Mouse (Mus musculus) left cerebral cortex, postnatal 25 days (tissue): ENCODE measurements around the gene B4galt4. TPM values are rescaled to one million over a fixed set of nuclear protein-coding genes. Genes with fewer than 3 reads are reported as not detected.
A peak's percentile ranks its signal among the peaks of the same experiment; 100 is the strongest.

ENCODE experiments used
- DNase-seq, 2 experiments: peaks; one replicate each; pipeline ENCODE4 v3.0.0; 2022; ENCODE audit warnings: low spot score in 2 of 2, mixed read lengths in 1 of 2
- intact Hi-C: fragments of 180-260 bp; cut with DNase I; formaldehyde crosslinking; loops from one replicate; pipeline ENCODE4 v1.15.1; 2025
- total RNA-seq, 2 experiments: library from RNA; stranded (reverse); gene quantifications; 2 replicates each; pipeline ENCODE4 v1.2.3; 2021

B4galt4 gene
- total RNA-seq, 2 experiments from 2014 or later: 21.7 to 22.8 TPM

DNA sequence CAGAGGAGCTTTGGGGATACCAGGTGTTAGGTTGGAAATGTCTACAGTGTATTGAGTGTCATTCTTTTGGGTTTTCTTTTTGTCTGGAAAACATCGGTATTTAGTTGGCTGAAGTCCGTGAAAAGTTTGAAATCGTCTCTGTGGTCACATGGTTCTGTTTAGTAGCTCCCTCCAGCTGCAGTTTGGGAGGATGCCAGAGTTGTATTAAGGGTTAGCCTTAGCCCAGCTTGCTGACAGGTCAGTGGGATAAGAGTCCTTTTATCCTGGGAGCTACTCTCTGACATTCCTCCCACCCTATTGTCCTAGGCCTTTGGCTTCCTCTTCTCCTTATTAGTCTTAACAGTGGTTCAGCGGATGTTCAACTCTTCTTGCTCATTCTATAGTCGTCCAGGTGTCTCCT lies 19.9 kb downstream of the B4galt4 start:
- intact Hi-C loops: no loop called here
- no peak for DNase-seq

DNA sequence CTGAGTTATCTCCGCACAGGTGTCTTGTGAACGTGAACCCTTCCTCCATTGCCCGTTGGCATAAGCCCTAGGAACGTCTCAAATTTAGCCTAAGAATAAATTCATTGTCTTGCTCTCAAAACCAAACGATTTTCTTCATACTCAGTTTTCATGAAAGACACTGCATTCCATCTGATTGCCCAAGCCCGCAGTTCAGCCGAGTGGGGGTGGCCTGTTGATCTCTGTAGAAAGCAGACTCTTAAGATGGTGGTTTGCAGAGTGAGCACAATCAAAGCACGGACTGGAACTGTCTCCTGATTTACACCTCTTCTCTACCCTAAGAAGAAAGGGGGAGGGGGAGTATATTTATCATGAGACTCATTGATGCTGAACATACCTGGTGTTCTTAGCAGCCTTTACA lies 20.3 kb downstream of the B4galt4 start:
- intact Hi-C loops: no loop called here
- no peak for DNase-seq

DNA sequence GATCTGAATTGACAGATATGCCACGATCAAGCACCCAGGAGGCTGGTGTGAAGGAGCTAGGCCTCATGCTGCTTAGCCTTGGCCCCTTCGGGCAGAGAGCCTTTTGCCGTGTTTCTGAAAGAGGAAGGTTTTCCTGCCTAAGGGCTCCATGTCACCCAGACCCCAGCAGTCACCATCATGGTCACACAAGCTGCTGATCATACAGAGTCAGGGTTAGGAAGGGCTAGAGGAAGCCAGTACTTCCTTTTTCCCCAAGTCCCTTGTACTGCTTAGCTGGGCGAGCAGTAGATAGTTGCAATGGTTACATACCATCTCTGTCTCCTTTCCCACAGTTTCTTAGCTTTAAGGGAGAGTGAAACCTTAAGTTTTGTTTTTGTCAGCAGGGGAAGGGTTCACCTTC lies 21.4 kb downstream of the B4galt4 start:
- DNase-seq: peak in 1 of 2 experiments; percentile 19
- intact Hi-C loops: no loop called here

DNA sequence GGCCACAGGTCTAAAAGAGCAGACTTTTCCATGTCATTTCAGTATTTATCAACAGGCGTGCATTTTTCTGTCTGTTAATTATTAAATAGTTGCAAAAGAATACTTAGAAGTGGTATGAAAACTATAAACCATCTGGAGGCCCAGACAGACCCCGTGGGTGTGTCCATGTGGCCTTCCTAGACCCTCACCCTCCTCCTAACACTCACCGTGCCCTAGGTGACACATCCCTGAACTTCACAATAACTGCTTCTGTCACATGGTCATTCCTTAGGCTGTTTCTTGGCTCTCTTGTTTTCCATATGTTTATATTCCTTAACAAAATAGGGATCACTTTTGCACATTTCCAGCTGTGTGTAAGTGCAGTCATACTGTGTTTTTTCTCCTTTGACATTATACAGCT lies 24.6 kb downstream of the B4galt4 start:
- no peak for DNase-seq
- intact Hi-C loops: no loop called here

DNA sequence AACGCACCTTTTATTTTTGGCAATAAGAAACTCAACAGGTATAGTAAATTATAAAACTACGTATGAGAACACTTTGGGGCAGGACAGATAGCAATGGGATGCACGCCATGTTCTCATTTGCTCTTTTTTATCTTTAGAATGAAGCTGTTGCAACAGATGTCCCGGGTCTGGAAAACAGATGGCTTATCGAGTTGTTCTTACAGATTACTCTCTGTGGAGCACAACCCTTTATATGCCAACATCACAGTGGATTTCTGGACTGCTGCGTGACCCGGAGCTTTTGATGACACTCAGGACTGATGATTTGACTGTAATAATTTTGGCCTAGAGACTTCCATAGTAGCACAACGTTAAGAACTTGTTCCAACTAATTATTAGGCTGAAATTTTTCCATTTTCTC lies 25.7 kb downstream of the B4galt4 start:
- intact Hi-C loops: no loop called here
- DNase-seq: peak; percentile 36 to 59

DNA sequence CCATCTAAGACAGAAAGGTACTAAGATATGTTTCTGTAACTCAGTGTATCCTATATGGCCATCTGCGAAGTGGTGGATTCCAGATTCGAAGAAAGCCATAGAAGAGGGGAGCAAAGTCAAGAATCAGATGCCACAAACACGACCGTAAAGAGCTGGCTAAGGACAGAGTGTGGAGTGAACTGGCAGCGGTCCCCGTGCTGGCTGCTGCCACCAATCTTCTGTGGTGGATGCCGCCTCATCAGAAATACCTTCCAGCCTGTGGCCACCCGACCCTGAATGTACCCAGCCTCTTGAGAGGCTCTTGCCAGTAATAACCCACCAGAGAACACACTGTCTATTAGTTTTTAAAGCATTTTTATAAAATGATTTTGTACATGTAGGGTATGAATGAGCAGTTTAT lies 26.3 kb downstream of the B4galt4 start:
- no peak for DNase-seq
- intact Hi-C loops: no loop called here

DNA sequence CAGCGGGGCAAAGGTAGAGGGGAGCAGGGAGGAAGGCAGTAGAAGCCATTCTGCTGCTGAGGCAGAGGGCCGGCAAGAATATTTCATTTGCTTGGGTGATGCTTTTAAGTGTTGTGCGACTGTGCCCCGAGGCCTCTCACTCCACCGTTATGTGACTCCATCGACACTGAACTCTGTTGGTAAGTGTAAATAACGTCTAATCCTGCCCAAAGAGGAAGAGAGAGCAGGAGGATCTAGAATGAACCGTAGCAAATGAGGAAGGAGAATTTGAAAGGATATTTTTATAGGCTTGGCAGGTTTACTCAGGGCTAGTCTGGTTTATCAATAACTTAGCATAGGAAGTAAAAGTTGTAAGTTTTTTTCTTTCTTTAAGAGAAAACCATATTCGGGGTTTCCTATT lies 27.5 kb downstream of the B4galt4 start:
- intact Hi-C loops: no loop called here

DNA sequence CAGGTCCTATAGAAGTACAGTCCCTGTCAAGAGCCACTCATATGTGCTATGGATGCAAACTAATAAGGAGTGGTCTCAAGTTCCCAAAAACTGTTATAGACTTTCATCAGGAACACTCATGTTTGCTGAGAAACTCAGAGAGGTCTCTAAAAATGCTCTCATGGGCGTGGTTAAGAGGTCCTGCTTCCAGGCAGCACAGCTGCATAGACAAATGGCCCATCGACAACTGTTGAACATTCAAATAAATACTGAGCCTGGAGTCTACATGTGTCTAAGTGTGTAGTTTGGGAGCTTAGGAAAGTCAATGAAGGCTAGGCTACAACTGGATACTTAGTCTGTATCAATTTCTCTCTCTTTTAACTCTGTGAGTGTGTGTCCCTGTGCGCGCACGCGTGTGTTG lies 29.1 kb downstream of the B4galt4 start:
- no peak for DNase-seq
- intact Hi-C loops: no loop called here

More for the DNA sequence above, 27.5 kb downstream of the B4galt4 start:
- DNase-seq: no peak

DNA sequence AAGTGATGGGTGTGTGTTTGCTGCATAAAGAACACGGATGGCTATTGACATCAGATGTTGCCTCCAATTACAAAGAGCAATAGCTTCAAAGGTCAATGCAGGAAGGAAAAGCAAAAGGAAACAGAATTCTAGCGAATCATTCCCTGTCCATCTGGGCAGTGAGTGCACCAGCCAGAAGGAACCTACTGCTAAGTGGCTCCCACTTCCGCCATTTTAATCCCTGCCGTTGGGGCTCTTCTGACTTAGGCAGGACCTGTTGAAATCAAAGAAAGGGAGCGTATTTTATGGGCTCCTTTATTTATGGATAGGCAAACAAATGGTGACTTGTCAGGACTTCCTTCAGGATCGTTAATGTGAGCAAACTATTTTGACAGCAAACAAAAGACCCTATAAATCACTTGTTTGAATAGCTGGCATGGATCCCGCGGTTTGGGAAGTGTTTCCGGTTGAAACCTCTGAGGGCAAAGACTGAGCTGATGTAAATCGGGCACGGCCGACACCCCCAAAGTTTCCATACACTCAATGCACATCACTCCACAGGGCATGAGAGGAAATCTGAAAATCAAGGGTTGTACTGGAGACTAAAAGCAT lies 30.9 kb downstream of the B4galt4 start:
- intact Hi-C loops: no loop called here
- no peak for DNase-seq

DNA sequence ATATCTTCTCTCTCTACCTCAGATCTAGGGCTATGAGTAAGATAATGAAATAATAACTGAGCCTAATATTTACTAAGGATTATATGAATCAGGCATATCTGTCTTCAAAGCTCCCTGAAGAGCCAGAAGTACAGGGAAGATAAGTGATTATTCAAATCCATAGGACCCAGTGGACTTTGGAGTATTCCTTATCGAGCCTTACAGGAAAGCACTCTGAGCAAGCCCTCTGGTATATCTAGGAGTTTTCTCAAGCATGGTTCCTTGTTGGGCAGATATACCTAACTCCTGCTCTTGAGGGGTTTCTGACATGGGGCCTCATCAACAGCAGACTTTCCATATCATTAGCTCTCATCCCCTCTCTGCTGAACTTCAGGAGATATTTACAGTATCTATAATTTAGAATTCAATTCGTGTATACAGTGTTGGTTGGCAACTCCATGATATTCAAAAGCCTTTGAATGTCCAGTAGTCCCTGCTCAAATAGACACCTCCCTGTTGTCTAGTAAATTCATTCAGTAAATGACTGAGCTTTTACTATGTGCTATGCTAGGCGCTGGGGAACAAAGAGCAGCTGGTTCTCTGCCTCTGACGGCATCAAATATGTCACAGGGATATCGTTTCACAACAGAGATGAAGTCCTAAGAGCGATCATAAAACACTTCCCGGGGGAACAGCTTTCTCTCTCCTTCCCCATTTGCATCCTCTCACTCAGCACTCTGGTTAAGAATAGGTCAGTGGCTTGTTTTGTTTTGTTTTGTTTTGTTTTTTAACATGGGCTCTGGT lies 33.1 kb downstream of the B4galt4 start:
- DNase-seq: no peak
- intact Hi-C loops: no loop called here

DNA sequence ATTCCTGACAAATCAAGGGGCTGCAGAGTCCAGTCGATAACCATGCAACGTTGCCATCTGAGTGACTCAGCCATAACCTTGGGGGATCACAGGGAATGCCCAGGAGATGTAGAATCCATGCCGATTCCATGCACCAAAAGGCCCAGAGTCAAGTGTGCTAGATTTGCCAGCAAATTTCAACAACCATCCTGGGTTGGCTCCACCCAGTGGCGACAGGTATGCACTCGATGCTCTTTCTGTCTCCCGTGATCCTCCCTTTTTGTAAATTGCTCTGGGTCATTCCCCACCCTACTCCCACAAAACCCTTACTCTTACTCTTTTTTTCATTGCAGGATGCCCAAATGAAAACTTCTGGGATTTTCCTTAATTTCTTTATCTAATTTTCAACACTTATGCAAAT lies 34.3 kb downstream of the B4galt4 start:
- DNase-seq: no peak
- intact Hi-C loops: no loop called here

DNA sequence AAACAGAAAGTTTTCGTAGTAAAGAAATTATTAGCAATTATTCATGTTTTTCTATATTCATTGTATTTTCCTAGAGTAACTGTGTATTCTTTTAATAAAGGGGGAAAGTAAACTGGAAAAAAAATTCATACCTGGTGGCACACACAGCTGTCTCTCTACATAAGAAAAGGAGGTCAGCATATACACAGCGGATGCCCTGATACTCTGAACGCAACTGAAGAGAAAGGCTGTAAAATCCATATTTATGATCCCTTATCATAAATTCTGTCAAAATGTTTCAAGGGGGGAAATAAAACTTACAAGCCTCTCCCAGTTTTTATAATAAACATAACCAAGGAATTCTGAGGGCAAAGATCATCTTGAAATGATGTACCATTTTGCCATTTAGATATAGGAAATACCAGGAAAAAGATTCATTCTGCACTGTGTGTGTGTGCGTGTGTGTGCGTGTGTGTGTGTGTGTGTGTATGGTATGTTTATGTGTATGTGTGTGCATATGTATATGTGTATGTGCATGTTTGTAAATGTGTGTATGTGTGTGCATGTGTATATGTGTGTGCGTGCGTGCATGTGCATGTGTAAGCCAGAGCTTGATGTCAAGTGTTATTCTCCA lies 39.0 kb downstream of the B4galt4 start:
- intact Hi-C loops: no loop called here
- DNase-seq: no peak

DNA sequence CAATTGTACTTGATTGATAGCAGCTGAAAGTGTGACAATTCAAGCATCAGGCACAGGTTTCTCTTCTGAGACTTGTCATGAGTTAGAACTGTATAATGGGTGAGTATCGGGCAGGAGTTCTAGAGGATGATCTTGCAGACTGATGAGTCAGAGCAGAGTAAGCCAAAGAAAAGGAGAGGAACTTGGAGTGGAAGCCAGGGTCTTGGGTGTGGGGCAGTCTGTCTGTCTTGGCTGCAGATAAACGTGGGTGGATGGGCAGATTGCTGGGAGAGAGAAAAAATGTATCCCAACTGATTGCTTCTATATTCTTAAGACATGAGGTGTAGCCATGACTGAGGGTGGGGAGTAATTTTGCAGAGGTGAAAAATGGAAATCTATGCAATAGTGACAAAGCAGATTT lies 39.9 kb downstream of the B4galt4 start:
- intact Hi-C loops: no loop called here

DNA sequence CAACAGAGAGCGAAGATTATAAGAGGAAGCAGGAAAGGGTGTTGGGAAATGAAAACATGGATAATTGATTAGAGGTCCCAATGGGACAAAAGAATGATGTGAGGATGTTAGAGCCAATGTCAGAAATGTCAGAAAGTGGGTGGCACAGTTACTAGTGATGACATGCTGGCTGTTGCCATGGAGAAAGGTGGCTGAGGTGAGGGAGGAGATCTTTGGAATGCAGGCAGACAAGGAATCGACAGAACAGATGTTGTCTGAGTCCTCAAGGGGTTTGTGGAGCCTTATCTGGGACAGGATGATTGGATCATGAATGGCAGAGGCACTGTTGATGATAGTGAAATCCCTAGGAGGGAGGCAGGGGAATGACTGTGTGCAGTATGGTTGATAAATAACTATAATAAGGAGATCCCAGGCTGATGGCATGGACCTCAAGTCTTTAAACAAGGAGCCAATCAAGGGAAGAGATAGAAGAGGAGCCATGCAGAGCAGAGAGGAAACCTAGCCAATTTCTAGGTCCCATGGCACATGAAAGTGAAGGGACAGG lies 40.5 kb downstream of the B4galt4 start:
- intact Hi-C loops: no loop called here

More for the DNA sequence above, 39.9 kb downstream of the B4galt4 start:
- no peak for DNase-seq

DNA sequence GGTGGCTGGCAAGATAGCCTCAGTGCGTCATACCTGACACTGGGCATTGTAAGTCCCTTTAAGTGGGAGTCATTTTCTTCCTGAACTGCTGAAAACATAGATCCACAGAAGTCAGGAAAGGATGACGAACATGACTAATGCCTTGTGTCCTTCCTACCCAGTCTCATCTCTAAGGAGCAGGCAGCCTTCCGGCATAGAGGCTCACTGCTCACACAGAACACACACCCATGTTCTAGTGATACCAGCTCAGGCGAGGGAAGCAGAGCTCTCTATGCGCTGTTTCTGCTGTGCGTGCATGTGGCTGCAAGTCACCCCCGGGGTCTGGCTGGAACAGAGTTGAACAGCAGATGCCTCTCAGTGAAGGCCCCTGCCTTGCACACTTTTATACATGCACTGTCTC lies 43.2 kb downstream of the B4galt4 start:
- intact Hi-C loops: no loop called here
- peak in 1 of 2 experiments; percentile 18 for DNase-seq

More for the DNA sequence above, 40.5 kb downstream of the B4galt4 start:
- DNase-seq: no peak

DNA sequence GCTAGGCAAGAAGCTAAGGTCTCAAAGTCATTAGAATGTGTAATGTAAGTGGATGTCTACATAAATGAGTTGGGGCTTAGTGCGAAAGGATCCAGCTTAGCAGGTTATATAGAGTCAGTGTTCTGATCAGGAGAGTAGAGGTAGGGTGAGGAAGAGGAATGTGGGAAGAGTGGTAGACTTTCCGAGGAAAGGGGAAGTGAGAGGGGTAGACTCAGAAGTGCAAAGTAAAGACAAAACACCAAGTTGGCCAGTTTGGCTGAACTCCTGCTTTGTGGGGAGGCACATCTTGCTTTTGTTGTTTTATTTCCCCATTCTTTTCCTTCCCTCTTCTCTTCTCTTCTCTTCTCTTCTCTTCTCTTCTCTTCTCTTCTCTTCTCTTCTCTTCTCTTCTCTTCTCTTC lies 47.0 kb downstream of the B4galt4 start:
- intact Hi-C loops: no loop called here
- DNase-seq: no peak

DNA sequence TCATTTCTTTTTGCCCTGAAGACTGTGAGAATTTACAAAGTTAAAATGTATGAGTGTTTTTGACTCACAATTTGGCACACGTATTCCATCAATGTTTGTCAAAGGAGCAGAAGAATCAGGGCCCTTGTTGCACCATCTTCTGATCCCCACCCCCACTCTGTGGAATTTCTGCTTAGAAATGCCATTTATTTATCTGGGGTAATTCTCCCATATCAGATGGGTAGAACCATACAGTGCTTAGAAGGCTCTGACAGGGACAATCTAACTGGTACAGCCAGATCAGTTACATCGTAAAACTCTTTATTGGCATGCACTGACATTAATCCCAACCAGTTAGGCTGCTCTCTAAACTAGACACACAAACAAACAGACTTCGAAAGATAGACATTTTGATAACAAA lies 47.9 kb downstream of the B4galt4 start:
- no peak for DNase-seq
- intact Hi-C loops: no loop called here

DNA sequence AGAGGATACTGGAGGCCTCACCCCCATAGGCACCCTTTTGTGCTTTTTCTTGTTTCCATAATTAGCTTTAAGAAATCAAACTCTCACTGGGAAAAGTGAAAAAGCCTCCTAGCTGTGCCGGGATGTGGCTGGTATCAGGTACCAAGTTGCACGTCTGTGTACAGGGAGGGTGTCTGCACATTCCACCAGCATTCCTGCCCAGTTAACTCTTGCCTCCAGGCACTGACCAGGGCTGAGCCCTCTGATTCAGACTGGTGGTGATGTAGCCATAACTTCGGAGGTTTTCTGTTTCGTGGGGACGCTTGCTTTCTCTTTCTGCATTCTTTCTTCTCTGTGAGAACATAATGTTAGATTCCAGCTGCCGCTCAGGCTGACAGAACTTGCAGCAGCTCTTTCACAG lies 51.1 kb downstream of the B4galt4 start:
- DNase-seq: no peak
- intact Hi-C loops: no loop called here

DNA sequence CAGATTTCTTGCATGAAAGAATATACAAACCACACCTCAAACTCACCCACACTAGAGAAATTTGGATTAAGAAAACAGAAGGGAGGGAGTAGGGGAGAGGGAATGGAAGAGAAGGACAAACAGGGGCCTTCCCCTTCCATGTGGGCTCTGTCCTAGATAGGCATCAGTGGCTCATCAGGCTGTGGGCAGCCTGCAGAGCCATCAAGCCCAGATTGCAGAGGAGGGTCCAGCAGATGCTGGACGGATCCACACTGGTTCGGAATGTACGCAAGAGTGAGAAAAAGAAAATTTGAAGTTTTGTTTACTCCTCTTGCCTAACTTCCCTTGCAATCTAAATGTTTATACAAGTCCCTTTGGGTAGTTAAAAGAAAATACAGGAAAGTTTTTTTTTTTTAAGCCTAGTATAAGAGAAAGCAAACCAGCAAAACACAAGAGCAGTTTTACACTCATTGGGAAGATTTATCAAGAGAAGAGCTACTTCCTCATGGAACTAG lies 56.9 kb downstream of the B4galt4 start:
- DNase-seq: no peak
- intact Hi-C loops: no loop called here

DNA sequence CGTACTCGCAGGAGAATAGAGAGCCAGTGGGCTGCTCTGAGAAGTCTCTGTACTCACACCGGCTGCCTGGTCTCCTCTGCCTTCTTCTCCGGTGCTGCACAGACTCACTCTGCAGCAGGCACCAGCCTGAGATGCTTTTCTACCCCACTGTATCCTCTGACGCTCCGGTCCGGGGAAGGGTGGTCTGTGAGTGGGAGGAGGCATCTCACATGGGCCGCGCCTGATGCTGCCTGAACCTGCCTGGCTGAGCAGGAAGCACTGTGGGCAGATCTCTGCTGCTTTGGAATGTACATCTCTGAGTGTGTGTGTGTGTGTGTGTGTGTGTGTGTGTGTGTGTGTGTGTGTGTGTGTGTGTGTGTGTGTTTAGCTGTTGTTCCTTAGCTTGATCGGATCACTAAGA lies 58.0 kb downstream of the B4galt4 start, which contains the start of gene Upk1b:
Gene Upk1b (minus strand): TSS at position 238 of the 400 bp plus-strand sequence.
- no peak for DNase-seq
- intact Hi-C loops: no loop called here
